Mouse (Mus musculus): Measurements from ENCODE around the gene Togaram2.
A peak's percentile ranks its signal among the peaks of the same experiment; 100 is the strongest.
"Not testable (repeated sequence)": the region's sequence is repeated elsewhere in the genome, so short reads cannot be mapped to it uniquely, and the experiment has no call there.

Gene Togaram2

DNA sequence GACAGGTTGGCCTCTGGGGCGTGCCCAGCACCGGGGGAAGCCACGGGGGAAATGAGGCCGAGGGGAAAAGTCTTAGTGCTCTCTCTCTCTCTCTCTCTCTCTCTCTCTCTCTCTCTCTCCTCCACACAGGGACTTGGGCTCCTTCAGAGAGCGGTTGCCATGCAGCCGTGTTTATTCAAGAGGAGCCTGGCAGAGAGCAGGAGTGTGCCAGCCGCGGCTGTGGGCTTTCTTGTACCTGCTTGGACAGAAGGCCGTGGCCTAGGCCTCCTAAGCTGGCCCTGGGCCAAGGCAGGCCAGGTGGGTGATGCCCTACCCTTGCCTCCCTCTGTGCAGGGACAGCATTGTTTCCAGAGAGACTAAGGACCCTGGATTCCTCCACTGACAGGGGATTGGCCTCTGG is at the start of gene Togaram2:
Togaram2 (plus strand) TSS at position 170 of the 400 bp plus-strand sequence.
- DNase-seq (ENCODE audit: low spot score), result no peak

GRCm38 (mm10) chr17:71631806-71632205 is 41.3 kb upstream of the Togaram2 start:
- no peak for DNase-seq (ENCODE audit: low spot score)

DNA sequence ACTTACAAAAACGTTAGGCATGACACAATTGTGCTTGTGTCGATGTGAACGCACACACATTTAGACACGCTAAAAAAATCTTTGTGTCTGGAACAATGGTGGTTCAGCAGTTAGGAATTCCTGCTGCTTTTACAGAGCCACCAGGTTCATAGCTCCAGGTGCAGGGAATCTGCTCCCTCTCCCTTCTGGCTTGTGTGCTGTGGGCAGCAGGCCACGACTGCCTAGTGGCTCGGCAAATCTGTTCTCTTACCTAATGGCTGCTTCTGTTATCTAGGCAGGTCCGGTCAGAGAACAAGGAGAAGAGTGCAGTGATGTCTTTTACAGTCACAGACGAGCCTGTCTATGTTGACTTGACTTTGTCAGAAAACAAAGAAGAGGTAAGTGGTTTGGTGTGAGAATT is 39.7 kb upstream of the Togaram2 start:
- DNase-seq (ENCODE audit: low spot score), result no peak

DNA sequence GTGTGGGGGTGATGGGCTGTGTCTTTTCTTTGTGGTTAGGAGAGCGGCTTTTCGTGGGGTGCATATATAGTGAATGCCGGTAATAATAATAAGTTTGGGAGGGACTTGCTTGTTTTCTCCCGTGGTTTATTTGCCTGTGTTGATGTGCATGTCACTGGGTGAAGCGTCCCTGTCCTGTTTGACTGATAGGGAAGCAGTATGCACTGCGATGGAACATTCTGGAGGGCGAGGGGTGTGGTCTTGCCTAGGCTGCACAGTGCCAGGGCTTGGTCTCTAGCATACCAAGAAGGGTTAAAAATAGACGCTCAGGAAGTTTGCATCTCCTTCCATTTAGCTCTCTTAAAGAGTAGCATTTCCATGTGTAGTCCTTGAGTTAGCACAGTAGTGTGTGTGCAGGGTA is 36.3 kb upstream of the Togaram2 start:
- no peak for DNase-seq (ENCODE audit: low spot score)

GRCm38 (mm10) chr17:71637750-71638265 is 35.3 kb upstream of the Togaram2 start:
- no peak for DNase-seq (ENCODE audit: low spot score)

- DNase-seq (ENCODE audit: low spot score), result not testable (repeated sequence)
These were observed 34.0 kb upstream of the Togaram2 start for GRCm38 (mm10) chr17:71639056-71639455.

DNA sequence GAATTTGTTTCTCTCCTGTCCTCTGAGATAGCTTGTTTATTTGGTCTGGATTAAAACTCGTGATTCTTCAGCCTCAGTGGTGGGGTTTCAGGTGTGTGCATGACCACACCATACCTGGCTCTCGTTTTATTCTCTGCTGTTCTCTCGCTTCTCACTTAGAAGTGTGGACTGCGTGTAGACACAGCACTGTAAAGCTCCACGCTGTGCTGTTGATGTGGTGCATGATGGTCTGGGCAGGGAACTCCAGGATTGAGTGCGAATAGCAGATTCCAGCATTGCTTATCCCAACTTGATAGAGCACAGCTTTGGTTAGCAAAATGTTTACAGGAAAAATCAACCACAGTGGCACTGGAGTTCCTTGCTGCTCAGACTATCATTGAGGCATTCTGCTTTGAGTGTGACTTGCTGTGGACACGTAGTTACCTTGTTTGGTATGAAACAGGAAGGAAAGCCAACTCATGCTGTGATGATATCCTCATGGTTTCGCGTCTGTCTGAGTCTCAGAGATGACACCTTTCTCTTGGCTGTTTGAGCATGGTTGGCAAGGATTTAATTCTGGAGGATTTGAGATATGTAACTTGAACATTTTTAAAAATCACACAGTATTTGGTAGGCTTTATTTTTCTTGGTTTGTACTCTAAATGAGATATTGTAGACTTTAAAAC is 32.5 kb upstream of the Togaram2 start:
- no peak for DNase-seq (ENCODE audit: low spot score)

GRCm38 (mm10) chr17:71642190-71642589 is 30.9 kb upstream of the Togaram2 start:
- DNase-seq (ENCODE audit: low spot score), result no peak

DNA sequence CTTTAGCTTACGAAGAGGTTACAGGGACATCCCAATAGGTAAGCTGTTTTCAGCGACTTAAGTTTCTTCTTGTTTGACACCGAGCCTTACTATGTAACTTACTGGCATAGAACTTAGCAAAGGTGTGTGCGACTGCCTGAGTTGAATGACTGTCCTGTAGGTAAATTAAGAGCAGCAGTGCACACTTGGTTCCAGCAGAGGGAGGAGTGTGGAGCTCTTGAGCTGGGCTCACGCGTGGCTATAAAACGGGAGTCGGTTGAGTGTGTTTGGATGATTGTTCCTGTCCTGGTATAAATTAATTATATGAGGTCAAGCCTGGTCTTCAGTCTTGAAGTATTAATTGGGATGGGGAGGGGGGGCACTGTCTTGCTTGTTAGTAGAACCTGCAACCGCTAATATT is 23.1 kb upstream of the Togaram2 start:
- DNase-seq (ENCODE audit: low spot score), result no peak

- DNase-seq (ENCODE audit: low spot score), result no peak
These were observed 20.6 kb upstream of the Togaram2 start for GRCm38 (mm10) chr17:71652495-71652894.

- no peak for DNase-seq (ENCODE audit: low spot score)
These were observed 20.1 kb upstream of the Togaram2 start for GRCm38 (mm10) chr17:71652934-71653333.

DNA sequence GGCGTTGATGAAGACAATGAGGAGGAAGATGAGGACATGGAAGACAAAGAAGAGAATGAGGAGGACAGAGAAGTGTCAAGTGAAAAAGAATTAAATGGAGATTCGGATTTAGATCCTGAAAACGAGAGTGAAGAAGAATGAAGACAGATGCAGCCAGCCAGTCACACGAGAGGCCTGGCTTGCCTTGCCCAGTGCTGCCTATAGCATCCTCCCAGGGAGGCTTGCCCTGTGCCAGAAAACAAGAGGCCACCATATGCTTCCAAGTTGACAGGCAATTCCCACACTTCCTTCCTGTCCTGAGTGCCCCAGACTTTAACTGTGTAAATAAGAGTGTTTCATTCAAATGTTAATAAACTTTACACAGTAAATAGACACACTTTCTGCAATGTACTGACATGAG is 15.5 kb upstream of the Togaram2 start:
- no peak for DNase-seq (ENCODE audit: low spot score)

DNA sequence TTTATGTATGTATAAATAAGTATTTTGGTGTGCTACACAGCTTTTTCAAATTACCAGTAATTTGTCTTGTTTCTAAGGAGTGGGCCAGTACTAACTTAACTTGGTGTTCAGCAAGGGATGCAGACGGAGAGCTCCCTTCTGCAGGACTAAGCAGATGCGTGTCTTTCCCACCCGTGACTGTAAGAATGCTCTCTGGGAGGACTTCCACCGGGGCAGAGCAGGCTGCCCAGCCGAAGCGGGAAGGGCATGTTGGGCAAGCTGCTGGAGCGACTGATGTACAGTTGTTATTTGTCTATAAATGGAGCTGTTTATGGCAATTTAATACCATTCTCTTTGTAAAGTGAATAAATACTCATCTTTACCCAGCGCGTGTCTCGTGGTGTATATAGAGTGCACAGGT is 14.4 kb upstream of the Togaram2 start:
- no peak for DNase-seq (ENCODE audit: low spot score)

- no peak for DNase-seq (ENCODE audit: low spot score)
These were observed 12.7 kb upstream of the Togaram2 start for GRCm38 (mm10) chr17:71660390-71660789.

DNA sequence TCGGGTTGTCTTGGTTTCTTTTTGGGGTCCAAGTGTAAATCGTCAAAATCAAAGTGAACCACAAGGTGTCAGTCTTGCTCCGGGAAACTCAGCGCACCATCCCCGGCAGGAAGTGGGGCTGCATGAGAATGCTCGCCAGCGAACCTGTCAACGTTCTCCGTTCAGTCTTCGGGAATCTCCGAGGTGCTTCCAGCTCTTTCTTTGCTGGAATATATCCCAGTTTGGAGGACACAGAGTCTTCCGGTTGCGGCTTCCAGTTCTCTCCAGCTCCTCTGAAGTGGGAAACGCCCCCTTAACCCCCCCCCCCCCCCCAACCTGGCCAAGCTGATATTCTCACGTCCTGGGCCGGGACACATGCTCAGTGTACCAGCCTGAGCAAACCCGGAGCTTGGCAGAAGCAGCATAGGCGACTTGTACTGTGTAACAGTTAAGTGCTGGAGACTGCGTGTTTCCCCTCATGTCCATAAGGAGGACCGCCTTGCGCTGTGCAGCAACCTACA is 10.3 kb upstream of the Togaram2 start:
- DNase-seq (ENCODE audit: low spot score), result peak; percentile 63

DNA sequence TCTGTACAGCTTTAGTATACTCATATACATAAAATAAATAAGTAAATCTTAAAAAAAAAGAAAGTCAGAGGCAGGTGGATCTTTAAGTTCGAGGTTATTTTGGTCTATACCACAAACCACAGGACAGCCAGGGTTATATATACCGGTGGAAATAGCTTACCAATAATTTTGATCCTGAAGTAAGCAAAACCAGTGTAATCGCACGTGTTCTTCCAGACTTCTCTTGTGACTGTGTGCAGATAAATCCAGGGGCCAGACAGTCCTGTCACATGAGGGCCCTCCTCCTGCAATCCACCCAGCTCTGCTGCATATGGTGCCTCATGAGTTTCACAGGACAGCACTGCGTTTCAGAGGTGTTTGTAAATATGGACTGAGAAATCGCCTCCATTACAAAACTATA is 9.6 kb upstream of the Togaram2 start:
- no peak for DNase-seq (ENCODE audit: low spot score)

GRCm38 (mm10) chr17:71664172-71664571 is 8.9 kb upstream of the Togaram2 start:
- DNase-seq (ENCODE audit: low spot score), result no peak

- no peak for DNase-seq (ENCODE audit: low spot score)
These were observed 7.9 kb upstream of the Togaram2 start for GRCm38 (mm10) chr17:71665201-71665600.

DNA sequence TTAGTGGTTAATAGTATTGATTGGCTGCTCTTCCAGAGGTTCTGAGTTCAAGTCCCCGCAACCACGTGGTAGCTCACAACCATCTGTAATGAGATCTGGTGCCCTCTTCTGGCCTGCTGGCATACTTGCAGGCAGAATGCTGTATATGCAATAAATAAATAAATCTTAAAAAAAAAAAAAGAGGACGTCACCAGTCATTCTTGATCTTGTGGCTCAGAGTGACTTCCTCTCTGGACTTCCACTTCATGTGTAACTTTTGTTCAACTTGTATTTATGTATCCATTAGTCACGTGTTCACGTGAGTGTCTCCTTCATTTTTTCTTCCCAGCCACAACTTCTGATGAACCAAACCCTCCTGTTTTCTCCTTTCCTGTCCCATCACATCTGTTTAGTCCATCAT is 3.5 kb upstream of the Togaram2 start:
- no peak for DNase-seq (ENCODE audit: low spot score)

DNA sequence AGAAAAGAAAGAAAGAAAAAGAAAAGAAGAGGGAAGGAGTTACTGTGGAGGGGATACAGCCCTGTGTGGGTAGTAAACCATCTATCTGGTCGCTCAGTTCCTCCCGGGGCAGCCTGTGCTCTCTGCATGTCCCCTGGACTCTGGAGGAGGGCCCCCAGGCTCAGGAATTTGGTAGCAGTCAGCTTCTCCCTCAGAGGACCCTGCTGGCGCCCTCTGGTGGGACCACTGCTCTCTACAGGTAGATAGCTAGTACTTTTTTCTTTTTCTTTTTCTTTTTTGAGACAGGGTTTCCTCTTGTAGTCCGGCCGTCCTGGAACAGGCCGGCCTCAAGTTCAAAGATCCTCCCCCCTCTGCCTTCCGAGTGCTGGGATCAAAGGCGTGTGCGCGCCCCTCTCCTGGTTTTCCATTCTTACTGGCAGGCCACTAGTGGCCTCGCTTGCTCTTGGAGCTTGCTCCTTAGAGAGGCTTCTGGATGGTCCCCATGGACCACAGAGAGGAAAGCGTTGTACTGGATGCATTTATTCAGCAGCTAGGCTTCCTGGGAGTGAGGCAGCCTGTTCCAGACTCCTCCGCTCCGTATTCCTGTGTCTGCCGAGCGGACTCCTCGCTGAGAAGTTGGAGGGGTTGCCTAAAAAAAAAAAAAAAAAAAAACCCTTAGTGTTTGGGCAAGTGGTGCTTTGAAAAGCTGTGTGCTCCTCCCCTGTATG is 1.1 kb upstream of the Togaram2 start:
- DNase-seq (ENCODE audit: low spot score), result no peak

- DNase-seq (ENCODE audit: low spot score), result no peak
These were observed 875 bp downstream of the Togaram2 start for GRCm38 (mm10) chr17:71673936-71674335.

DNA sequence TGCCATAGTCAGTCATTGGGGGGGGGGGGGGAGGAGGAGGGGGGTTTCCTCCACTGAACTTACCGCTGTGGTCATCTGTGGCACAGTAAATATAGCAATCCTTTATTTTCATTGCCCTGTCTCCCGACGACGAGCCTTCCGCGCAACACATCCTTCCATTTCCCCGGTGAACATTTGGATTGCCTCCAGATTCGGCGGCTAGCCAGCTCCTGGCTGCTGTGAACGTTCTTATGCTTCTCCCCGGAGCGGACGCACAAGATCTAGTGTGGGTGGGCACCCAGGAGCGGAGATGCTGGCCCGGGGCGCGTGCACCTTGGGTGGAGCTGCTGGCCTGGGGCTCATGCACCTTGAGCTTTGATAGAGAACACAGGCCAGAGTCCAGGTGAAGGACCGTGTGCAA is 1.8 kb downstream of the Togaram2 start:
- DNase-seq (ENCODE audit: low spot score), result no peak

GRCm38 (mm10) chr17:71681666-71682065 is 8.6 kb downstream of the Togaram2 start:
- no peak for DNase-seq (ENCODE audit: low spot score)
